Mouse (Mus musculus) embryonic facial prominence, embryonic 14.5 days (tissue): ENCODE results near the gene Fcrl5. TPM values are rescaled to one million over a fixed set of nuclear protein-coding genes. Genes with fewer than 3 reads are reported as not detected.

Experiments
- ATAC-seq: fragments of 200-750 bp; cut with Nextera tagmentation; 2 replicates; pipeline ENCODE4 v1.8.0; 2017; ENCODE audit warnings: low read depth, moderate number of reproducible peaks, moderate TSS enrichment
- DNase-seq: peaks from one replicate; pipeline ENCODE4 v3.0.0-alpha.2; 2015; ENCODE audit warnings: low spot score
- H3K27ac ChIP-seq: fragments of 300-500 bp; sonication (generic); replicated peaks from 2 replicates; pipeline ENCODE4 v1.5.1; 2014; ENCODE audit warnings: low read depth, mild to moderate bottlenecking, low read length, moderate library complexity
- H3K27me3 ChIP-seq: fragments of 300-500 bp; sonication (generic); replicated peaks from 2 replicates; pipeline ENCODE4 v1.6.1; 2014; ENCODE audit warnings: low read length; ENCODE audit not compliant: control insufficient read depth, insufficient read depth
- H3K36me3 ChIP-seq: fragments of 300-500 bp; sonication (generic); 2 replicates; pipeline ENCODE4 v1.6.1; 2014; ENCODE audit warnings: low read length, mixed read lengths; ENCODE audit not compliant: control insufficient read depth, insufficient read depth
- H3K4me1 ChIP-seq: fragments of 300-500 bp; sonication (generic); 2 replicates; pipeline ENCODE4 v1.6.1; 2014; ENCODE audit warnings: antibody characterized with exemption, low read length; ENCODE audit not compliant: control insufficient read depth, insufficient read depth
- H3K4me2 ChIP-seq: fragments of 300-500 bp; sonication (generic); 2 replicates; pipeline ENCODE4 v1.6.1; 2014; ENCODE audit warnings: low read depth, mild to moderate bottlenecking, low read length, moderate library complexity, mixed read lengths
- H3K4me3 ChIP-seq: fragments of 300-500 bp; sonication (generic); 2 replicates; pipeline ENCODE4 v1.5.1; 2014; ENCODE audit warnings: low read depth, mild to moderate bottlenecking, low read length
- H3K9ac ChIP-seq: fragments of 300-500 bp; sonication (generic); 2 replicates; pipeline ENCODE4 v1.6.1; 2014; ENCODE audit warnings: low read depth, mild to moderate bottlenecking, low read length, moderate library complexity, mixed read lengths
- H3K9me3 ChIP-seq: fragments of 300-500 bp; sonication (generic); 2 replicates; pipeline ENCODE4 v1.6.1; 2016; ENCODE audit warnings: low read length; ENCODE audit not compliant: control insufficient read depth
- WGBS: fragments of 180-500 bp; shearing (Covaris S2); extraction: QIAGEN DNeasy Blood & Tissue Kit; methylation state at CpG from one replicate; pipeline ENCODE4 v1.1.7; 2014; 5-methylcytosine and 5-hydroxymethylcytosine counted together
- polyA plus RNA-seq: library from polyadenylated mRNA; unstranded; fragments of >200 nt; fragmentation: Nextera tagmentation; extraction: Ambion mirVana; gene quantifications from 2 replicates; pipeline ENCODE4 v1.2.1, GENCODE M21; 2014

The Fcrl5 gene
- polyA plus RNA-seq, 1 experiment from 2014 or later = not detected

DNA sequence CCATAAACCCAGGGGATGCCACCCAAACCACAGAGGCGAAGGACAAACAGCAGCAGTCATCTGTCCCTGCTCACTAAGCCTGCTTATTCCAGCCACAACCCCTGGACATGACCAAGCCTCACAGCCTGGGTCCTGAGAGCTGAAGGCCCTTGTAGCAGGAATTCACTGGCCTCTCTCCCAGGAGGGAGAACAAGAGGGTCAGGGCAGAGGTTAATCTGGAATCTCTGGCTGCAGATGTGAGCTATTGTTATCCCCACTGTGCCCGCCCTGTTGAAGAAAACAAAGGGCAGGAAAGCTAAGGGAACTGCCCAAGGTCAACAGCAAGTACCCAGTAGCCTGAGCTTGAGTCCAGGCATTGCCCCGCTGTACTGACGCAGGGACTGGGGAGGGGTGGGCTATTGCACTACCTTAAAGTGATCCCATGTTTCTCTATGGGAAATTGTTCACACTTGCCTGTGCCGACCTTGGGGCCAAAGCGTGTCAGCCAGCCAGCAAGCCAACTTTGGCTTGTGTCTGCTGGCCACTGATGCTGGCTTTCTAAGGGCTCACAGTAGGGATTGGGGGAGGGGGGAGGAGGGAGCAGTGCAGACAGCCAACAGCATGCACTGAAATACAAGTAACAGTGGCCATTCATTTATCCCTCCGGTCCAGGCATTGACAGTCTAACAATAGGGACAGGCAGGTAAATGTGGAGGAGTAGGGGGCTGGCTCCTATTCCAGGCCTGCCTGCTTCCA lies 107.1 kb downstream of the Fcrl5 start:
- H3K27me3 ChIP-seq = no peaks in the 10 kb centered on the region
- peaks cover 11% of the 10 kb centered on the region for H3K36me3 ChIP-seq
- DNase-seq (no peak), ATAC-seq (no peak)
- H3K4me2 ChIP-seq = no peak overlapping the region
- WGBS = 58% methylated on average over 7 of the region's 7 CpGs
- no peak overlapping the region for H3K4me3 ChIP-seq
- no peaks in the 10 kb centered on the region for H3K9me3 ChIP-seq
- no peaks in the 10 kb centered on the region for H3K4me1 ChIP-seq
- H3K9ac ChIP-seq = no peak overlapping the region
- no peak overlapping the region for H3K27ac ChIP-seq

DNA sequence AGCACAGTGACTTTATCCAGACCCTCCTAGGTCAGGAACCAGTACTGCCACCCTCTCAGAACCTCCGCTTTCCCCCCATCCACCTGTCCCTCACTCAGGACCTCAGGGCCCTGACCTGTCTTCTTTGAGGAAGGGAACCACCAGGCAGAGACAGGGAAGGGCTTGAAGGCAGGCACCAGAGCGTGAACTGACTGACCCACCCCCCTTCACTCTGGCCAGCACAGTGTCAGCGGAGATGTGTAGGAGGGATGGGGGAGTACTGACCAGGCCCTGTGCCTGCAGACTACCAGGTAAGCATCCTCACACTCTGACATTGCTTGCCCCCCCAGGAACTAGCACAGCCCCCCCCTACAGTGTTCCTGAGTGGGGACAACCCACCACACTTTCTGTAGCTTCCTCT lies 110.0 kb downstream of the Fcrl5 start:
- H3K9me3 ChIP-seq = no peaks in the 10 kb centered on the region
- WGBS = 87% methylated on average over 3 of the region's 3 CpGs
- peaks cover 4% of the 10 kb centered on the region; the same call in 1 of the 2 replicates for H3K27me3 ChIP-seq
- no peak for ATAC-seq
- no peak for DNase-seq
- H3K4me3 ChIP-seq = no peak overlapping the region
- H3K4me1 ChIP-seq = no peaks in the 10 kb centered on the region
- H3K36me3 ChIP-seq = no peaks in the 10 kb centered on the region
- no peak overlapping the region for H3K27ac ChIP-seq
- no peak overlapping the region for H3K4me2 ChIP-seq
- no peak overlapping the region for H3K9ac ChIP-seq

DNA sequence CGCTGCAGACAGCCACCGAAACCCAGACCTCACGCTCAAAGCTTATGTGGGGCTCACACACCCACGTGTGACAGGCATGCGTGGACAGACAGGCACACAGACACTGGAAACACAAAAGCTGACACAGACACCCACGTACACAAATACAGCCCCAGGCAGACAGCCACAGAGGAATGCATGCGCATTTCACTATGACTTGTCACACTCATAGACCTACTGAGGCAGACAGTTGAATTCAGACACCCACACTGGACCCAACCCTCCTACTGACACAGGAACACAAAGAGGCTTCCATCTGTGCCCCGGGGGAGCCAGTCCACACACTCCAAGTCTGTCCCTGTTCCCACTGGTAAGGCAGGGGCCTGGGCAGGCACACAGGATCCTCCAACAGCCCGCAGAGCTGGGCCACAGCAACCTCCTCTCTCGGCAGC lies 110.7 kb downstream of the Fcrl5 start:
- WGBS = 73% methylated on average over 10 of the region's 10 CpGs
- no peaks in the 10 kb centered on the region for H3K9me3 ChIP-seq
- ATAC-seq = no peak; the same call in 1 of the 2 replicates

DNA sequence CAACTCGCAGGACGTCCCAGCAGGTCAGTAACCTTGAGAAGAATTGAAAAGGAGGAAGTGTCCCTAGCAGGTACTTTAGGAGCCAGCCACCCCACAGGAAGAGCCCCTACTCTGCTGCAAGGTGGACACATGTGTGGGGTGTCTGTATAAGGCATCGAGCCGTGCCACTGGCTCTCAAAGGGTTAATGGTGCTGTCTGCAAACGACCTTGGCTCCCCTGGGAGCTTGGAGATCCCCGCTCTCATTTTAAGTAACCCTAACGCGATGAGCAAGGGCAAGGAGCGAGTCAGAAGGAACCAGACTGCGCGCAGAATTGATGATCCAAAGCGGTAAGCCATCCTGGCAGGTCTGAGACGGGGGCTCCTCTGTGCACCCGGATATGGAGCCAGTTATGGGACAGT lies 114.3 kb downstream of the Fcrl5 start:
- no peaks in the 10 kb centered on the region for H3K36me3 ChIP-seq
- H3K9me3 ChIP-seq = no peaks in the 10 kb centered on the region
- no peak overlapping the region for H3K27ac ChIP-seq
- peaks cover 4% of the 10 kb centered on the region; the same call in 1 of the 2 replicates for H3K27me3 ChIP-seq
- WGBS = 22% methylated on average over 14 of the region's 14 CpGs
- DNase-seq (no peak), ATAC-seq (no peak)
- H3K9ac ChIP-seq = no peak overlapping the region
- no peak overlapping the region for H3K4me2 ChIP-seq
- no peaks in the 10 kb centered on the region for H3K4me1 ChIP-seq
- H3K4me3 ChIP-seq = no peak overlapping the region

More for the DNA sequence above, 110.7 kb downstream of the Fcrl5 start:
- Histone ChIP-seq H3K4me3 (no peak overlapping the region), H3K27ac (no peak overlapping the region), H3K36me3 (no peaks in the 10 kb centered on the region), H3K4me2 (no peak overlapping the region), H3K9ac (no peak overlapping the region), H3K27me3 (peaks cover 4% of the 10 kb centered on the region; the same call in 1 of the 2 replicates), H3K4me1 (no peaks in the 10 kb centered on the region)
- DNase-seq = no peak

Other genes with a start within 250 kb of the Fcrl5 start
- gene Fcrls, start 172.0 kb upstream of the Fcrl5 start, polyA plus RNA-seq = 20.2 and 23.1 TPM in 2 replicates
- gene Cd5l, start 77.9 kb upstream of the Fcrl5 start, polyA plus RNA-seq = 0.35 TPM in 1 of 2 replicates, not detected in the other
- gene Fcrl1, start 59.4 kb upstream of the Fcrl5 start, polyA plus RNA-seq = 0.11 and 0.69 TPM in 2 replicates
- 10.4 and 10.8 TPM in 2 replicates for gene Etv3, start 89.6 kb downstream of the Fcrl5 start, polyA plus RNA-seq
- 17.1 and 18.9 TPM in 2 replicates for gene Arhgef11, start 181.8 kb downstream of the Fcrl5 start, polyA plus RNA-seq